Comparison of ENCODE assay signal across 9 mouse cellular contexts in the genomic region with DNA sequence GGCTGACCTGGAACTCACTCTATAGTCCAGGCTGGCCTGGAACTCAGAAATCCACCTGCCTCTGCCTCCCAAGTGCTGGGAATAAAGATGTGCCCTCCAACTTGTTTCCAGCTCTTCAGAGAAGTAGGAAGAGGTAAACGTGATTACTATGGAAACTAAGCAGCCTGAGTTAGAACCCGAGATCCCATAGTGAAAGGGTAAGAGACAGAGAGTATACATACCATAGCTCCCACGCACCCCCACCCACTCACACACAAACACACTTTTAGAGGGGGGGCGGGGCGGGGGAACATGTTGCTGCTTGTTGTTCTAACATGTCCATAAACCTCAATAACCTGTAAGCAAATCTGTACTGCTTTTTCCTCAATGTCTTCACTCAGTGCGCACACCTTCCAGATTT. TPM values are rescaled to one million over a fixed set of nuclear protein-coding genes. Genes with fewer than 3 reads are reported as not detected.
DNase-seq lines count a peak whose midpoint lies in the region; ATAC-seq and TF ChIP-seq lines count a peak whose summit lies in the region.
"Had no signal": no experiment of that assay in that cellular context is flagged by ENCODE, and none has a peak within 500 bp of the region (broad histone marks: within the 10 kb centered on the region; RNA-seq: fewer than 3 reads in every experiment).

No protein-coding gene starts in this region.

- intact Hi-C loops in heart, postnatal 25 days (cut with DNase I): no loop called here

- peak overlapping the region; percentile 100 for H3K4me3 ChIP-seq in heart, embryonic 13.5 days
- H3K4me3 ChIP-seq in MEL (ENCODE audit: control insufficient read depth in 1 of 2, insufficient read depth in 1 of 2, low read depth in 2 of 2, low read length in 2 of 2): peak overlapping the region in 1 of 2 experiments; percentile 85; a peak in 3 of 4 replicates
- peak overlapping the region; percentile 99 for H3K4me3 ChIP-seq in hindbrain, embryonic 13.5 days
- H3K4me3 ChIP-seq in midbrain, embryonic 12.5 days: peak overlapping the region; percentile 96

- no peak for TF ChIP-seq EP300 in MEL (IDR thresholded peaks at IDR 0.05; ENCODE audit: low read depth in 1 of 2, low read length in 2 of 2)

- H3K9ac ChIP-seq in heart, embryonic 13.5 days: peak overlapping the region; percentile 100
- peak overlapping the region; percentile 95 for H3K9ac ChIP-seq in MEL (ENCODE audit: control insufficient read depth, low read depth, low read length, poor library complexity, severe bottlenecking)
- H3K9ac ChIP-seq in hindbrain, embryonic 13.5 days: peak overlapping the region; percentile 100
- peak overlapping the region; percentile 97 for H3K9ac ChIP-seq in midbrain, embryonic 12.5 days (replicated peaks)

- H3K36me3 ChIP-seq in heart, embryonic 13.5 days: no peaks in the 10 kb centered on the region
- H3K36me3 ChIP-seq in MEL (ENCODE audit: control insufficient read depth in 1 of 2, insufficient read depth in 2 of 2, low read length in 2 of 2): peaks cover 0 to 25% of the 10 kb centered on the region in 2 experiments; a peak in 2 of 4 replicates
- H3K36me3 ChIP-seq in hindbrain, embryonic 13.5 days: no peaks in the 10 kb centered on the region
- H3K36me3 ChIP-seq in midbrain, embryonic 12.5 days: no peaks in the 10 kb centered on the region

- peaks cover 33% of the 10 kb centered on the region for H3K4me1 ChIP-seq in heart, embryonic 13.5 days
- peaks cover 5 to 18% of the 10 kb centered on the region in 2 experiments for H3K4me1 ChIP-seq in MEL (ENCODE audit: control insufficient read depth in 1 of 2, insufficient read depth in 2 of 2, low read length in 2 of 2)
- H3K4me1 ChIP-seq in hindbrain, embryonic 13.5 days (replicated peaks): peaks cover 27% of the 10 kb centered on the region
- peaks cover 20% of the 10 kb centered on the region for H3K4me1 ChIP-seq in midbrain, embryonic 12.5 days

- H3K27ac ChIP-seq in heart, embryonic 13.5 days (replicated peaks): peak overlapping the region; percentile 99
- H3K27ac ChIP-seq in MEL (ENCODE audit: control insufficient read depth, low read depth, low read length): peak overlapping the region; percentile 75; the same call in 1 of the 2 replicates
- H3K27ac ChIP-seq in hindbrain, embryonic 13.5 days: peak overlapping the region; percentile 100; the same call in 1 of the 2 replicates
- no peak overlapping the region; the same call in 1 of the 2 replicates for H3K27ac ChIP-seq in midbrain, embryonic 12.5 days (replicated peaks)

- ATAC-seq in heart, embryonic 13.5 days (ENCODE audit: extremely low read depth, insufficient number of reproducible peaks, low FRiP score, low TSS enrichment): no peak
- no peak for ATAC-seq in hindbrain, embryonic 13.5 days (ENCODE audit: low FRiP score)
- no peak for ATAC-seq in midbrain, embryonic 12.5 days (ENCODE audit: low FRiP score, low read depth)
- no peak for ATAC-seq in erythroblast, adult 5-6 weeks (replicated peaks; ENCODE audit: low FRiP score, poor library complexity, severe bottlenecking)

- TF ChIP-seq CTCF in MEL (IDR thresholded peaks at IDR 0.05 in 2 of 3, conservative IDR thresholded peaks at IDR 0.05 in 1 of 3; ENCODE audit: control insufficient read depth in 1 of 3, insufficient read depth in 1 of 3, low read depth in 2 of 3, low read length in 3 of 3, poor library complexity in 1 of 3, severe bottlenecking in 1 of 3): no peak

- WGBS in heart, embryonic 13.5 days: 75% methylated on average over 6 of the region's 6 CpGs
- WGBS in hindbrain, embryonic 13.5 days: 73% methylated on average over 6 of the region's 6 CpGs
- WGBS in midbrain, embryonic 12.5 days: 80% methylated on average over 6 of the region's 6 CpGs

- TF ChIP-seq RAD21 in MEL (IDR thresholded peaks at IDR 0.05; ENCODE audit: low read depth, low read length): no peak

- TF ChIP-seq POLR2A in MEL (IDR thresholded peaks at IDR 0.05; ENCODE audit: control insufficient read depth in 1 of 2, insufficient read depth in 1 of 2, low read depth in 1 of 2, low read length in 2 of 2, poor library complexity in 1 of 2): no peak

- peak overlapping the region; percentile 83 for H3K4me2 ChIP-seq in heart, embryonic 13.5 days
- H3K4me2 ChIP-seq in hindbrain, embryonic 13.5 days: peak overlapping the region; percentile 78
- peak overlapping the region; percentile 66 for H3K4me2 ChIP-seq in midbrain, embryonic 12.5 days (replicated peaks)

- no peaks in the 10 kb centered on the region for H3K27me3 ChIP-seq in heart, embryonic 13.5 days (replicated peaks)
- no peaks in the 10 kb centered on the region for H3K27me3 ChIP-seq in MEL (ENCODE audit: control insufficient read depth in 1 of 2, insufficient read depth in 2 of 2, low read length in 2 of 2)
- H3K27me3 ChIP-seq in hindbrain, embryonic 13.5 days: no peaks in the 10 kb centered on the region
- H3K27me3 ChIP-seq in midbrain, embryonic 12.5 days: no peaks in the 10 kb centered on the region

- peaks cover 52% of the 10 kb centered on the region for H3K79me2 ChIP-seq in MEL (ENCODE audit: control insufficient read depth, insufficient read depth, low read length, poor library complexity)

- no peaks in the 10 kb centered on the region for H3K9me3 ChIP-seq in heart, embryonic 13.5 days
- no peaks in the 10 kb centered on the region for H3K9me3 ChIP-seq in MEL (replicated peaks; ENCODE audit: insufficient read depth, low read length)
- no peaks in the 10 kb centered on the region for H3K9me3 ChIP-seq in hindbrain, embryonic 13.5 days
- H3K9me3 ChIP-seq in midbrain, embryonic 12.5 days: 0 out of 2 replicates have a peak, but pooled peaks cover 4% of the 10 kb centered on the region
- H3K9me3 ChIP-seq: G1E had no signal

- DNase-seq in heart, postnatal 25 days (ENCODE audit: low spot score): no peak
- no peak for DNase-seq in MEL (ENCODE audit: low read depth, low spot score)
- no peak for DNase-seq in natural killer cell, adult 2 months (ENCODE audit: low spot score in 2 of 2)
- DNase-seq in urinary bladder, adult 2 months (ENCODE audit: low spot score): no peak

TF ChIP-seq in MEL, 35 proteins besides CTCF, POLR2A, EP300 and RAD21:
- TF ChIP-seq SIN3A (IDR thresholded peaks at IDR 0.05; ENCODE audit: low read length) (no peak), BHLHE40 (IDR thresholded peaks at IDR 0.05; ENCODE audit: borderline replicate concordance, low read depth, low read length) (no peak), SMC3 (IDR thresholded peaks at IDR 0.05; ENCODE audit: low read depth, low read length) (no peak), POLR2AphosphoS5 (IDR thresholded peaks at IDR 0.05; ENCODE audit: borderline replicate concordance, low read depth, low read length) (no peak), MAFK (IDR thresholded peaks at IDR 0.05; ENCODE audit: borderline replicate concordance, low read depth, low read length) (no peak), TBP (IDR thresholded peaks at IDR 0.05; ENCODE audit: low read depth, low read length) (no peak), TAL1 (IDR thresholded peaks at IDR 0.05; ENCODE audit: low read length) (no peak), NELFE (IDR thresholded peaks at IDR 0.05; ENCODE audit: low read depth, low read length) (no peak), ELF1 (IDR thresholded peaks at IDR 0.05; ENCODE audit: low read depth, low read length) (no peak), ETS1 (IDR thresholded peaks at IDR 0.05; ENCODE audit: low read depth, low read length) (no peak)

RNA-seq across cellular contexts. Expression of gene Npepps, which starts 2.0 kb away (rescaled TPM):
- polyA plus RNA-seq in heart, embryonic 13.5 days (2015; fragmentation: Nextera tagmentation; extraction: Ambion mirVana): 83.5 and 85.4 TPM in 2 replicates
- total RNA-seq in heart, postnatal 25 days (2021): 10 to 100 TPM; 75.6 to 79.8 TPM
- 20.5 and 28.1 TPM in 2 replicates for total RNA-seq in MEL (2012; rRNA removed)
- polyA plus RNA-seq in MEL (2012; ENCODE audit: insufficient read depth in 1 of 2, insufficient read length in 2 of 2, low read depth in 1 of 2, low replicate concordance in 2 of 2, missing spikeins in 1 of 2): 10 to 100 TPM in 1 of 2 experiments, not detected in 1; 41.6 TPM
- 154 and 156 TPM in 2 replicates for polyA plus RNA-seq in hindbrain, embryonic 13.5 days (2015; fragmentation: Nextera tagmentation; extraction: Ambion mirVana)
- 134 and 144 TPM in 2 replicates for polyA plus RNA-seq in midbrain, embryonic 12.5 days (2016; fragmentation: Nextera tagmentation; extraction: Ambion mirVana)
- total RNA-seq in erythroblast, adult 5-6 weeks (2015; ENCODE audit: low replicate concordance): 18.1 and 21.7 TPM in 2 replicates
- 7.2 and 21.7 TPM in 2 replicates for total RNA-seq in erythroblast, adult 5-6 weeks (2017; ENCODE audit: low replicate concordance)
- polyA plus RNA-seq in urinary bladder, adult 2 months (2012; rRNA removed): 51.6 and 55.6 TPM in 2 replicates

RNA-seq across cellular contexts. Expression of gene Mrpl45, which starts 37.1 kb away (rescaled TPM):
- polyA plus RNA-seq in heart, embryonic 13.5 days (2015; fragmentation: Nextera tagmentation; extraction: Ambion mirVana): 51.7 and 56.7 TPM in 2 replicates
- total RNA-seq in heart, postnatal 25 days (2021): 10 to 100 TPM; 57.8 to 60.6 TPM
- total RNA-seq in MEL (2012; rRNA removed): 72.7 and 74.5 TPM in 2 replicates
- polyA plus RNA-seq in MEL (2012; ENCODE audit: insufficient read depth in 1 of 2, insufficient read length in 2 of 2, low read depth in 1 of 2, low replicate concordance in 2 of 2, missing spikeins in 1 of 2): 10 to 100 TPM in 1 of 2 experiments, not detected in 1; 65.0 TPM
- 38.4 and 39.0 TPM in 2 replicates for polyA plus RNA-seq in hindbrain, embryonic 13.5 days (2015; fragmentation: Nextera tagmentation; extraction: Ambion mirVana)
- polyA plus RNA-seq in midbrain, embryonic 12.5 days (2016; fragmentation: Nextera tagmentation; extraction: Ambion mirVana): 43.2 and 46.5 TPM in 2 replicates
- 3.6 and 7.3 TPM in 2 replicates for total RNA-seq in erythroblast, adult 5-6 weeks (2015; ENCODE audit: low replicate concordance)
- total RNA-seq in erythroblast, adult 5-6 weeks (2017; ENCODE audit: low replicate concordance): 3.7 and 9.2 TPM in 2 replicates
- 20.2 and 22.0 TPM in 2 replicates for polyA plus RNA-seq in urinary bladder, adult 2 months (2012; rRNA removed)
